Mouse (Mus musculus): ENCODE data around the gene Plekhh1. TPM values are rescaled to one million over a fixed set of nuclear protein-coding genes. Genes with fewer than 3 reads are reported as not detected.

The Plekhh1 gene
- total and polyA plus RNA-seq, 3 experiments = 0.35 to 2.3 TPM; not detected in 1

DNA sequence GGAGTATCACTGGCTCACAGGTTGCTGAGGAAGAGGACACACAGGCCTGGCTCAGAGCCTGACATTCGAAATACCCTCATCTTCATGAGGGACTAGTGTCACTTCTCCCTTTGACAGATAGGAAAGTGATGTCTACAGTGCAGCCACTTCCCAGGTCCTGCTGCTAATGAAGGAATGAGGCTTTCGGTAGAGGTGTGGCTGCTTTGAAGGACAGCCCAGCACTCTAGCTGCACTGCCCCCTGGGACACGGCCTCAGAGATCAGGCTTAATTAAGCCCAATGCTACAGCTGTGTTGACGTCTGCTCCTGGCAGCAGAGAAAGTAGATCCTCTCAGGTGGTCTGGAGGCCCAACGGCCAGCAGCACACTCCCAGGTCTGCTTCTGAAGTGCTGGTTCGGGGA, 30.6 kb downstream of the Plekhh1 start:
- no peaks in the 10 kb centered on the region for H3K79me2 ChIP-seq (ENCODE audit: control insufficient read depth, insufficient read depth, low read length, poor library complexity)
- DNase-seq (ENCODE audit: low read depth, low spot score) = no peak
- H3K4me1 ChIP-seq (ENCODE audit: control insufficient read depth in 1 of 2, insufficient read depth in 2 of 2, low read length in 2 of 2) = no peaks in the 10 kb centered on the region
- no peaks in the 10 kb centered on the region for H3K9me3 ChIP-seq (replicated peaks; ENCODE audit: insufficient read depth, low read length)
- no peak for TF ChIP-seq RCOR1 (IDR thresholded peaks at IDR 0.05; ENCODE audit: low read depth, low read length)
- TF ChIP-seq E2F4 (IDR thresholded peaks at IDR 0.05; ENCODE audit: borderline replicate concordance, low read depth, low read length) = no peak
- TF ChIP-seq ZMIZ1 (IDR thresholded peaks at IDR 0.05; ENCODE audit: low read depth, low read length) = no peak
- no peak for TF ChIP-seq SIN3A (IDR thresholded peaks at IDR 0.05; ENCODE audit: low read length)
- TF ChIP-seq GATA1 (IDR thresholded peaks at IDR 0.05; ENCODE audit: low read depth, low read length) = no peak
- TF ChIP-seq POLR2AphosphoS2 (IDR thresholded peaks at IDR 0.05; ENCODE audit: low read length) = no peak
- TF ChIP-seq USF2 (IDR thresholded peaks at IDR 0.05; ENCODE audit: borderline replicate concordance in 1 of 2, insufficient read depth in 1 of 2, low read depth in 1 of 2, low read length in 2 of 2) = no peak
- no peak for TF ChIP-seq UBTF (IDR thresholded peaks at IDR 0.05; ENCODE audit: borderline replicate concordance, insufficient read depth, low read depth, low read length)
- no peak for TF ChIP-seq JUND (IDR thresholded peaks at IDR 0.05; ENCODE audit: low read depth, low read length)
- no peak for TF ChIP-seq ETS1 (IDR thresholded peaks at IDR 0.05; ENCODE audit: low read depth, low read length)
- no peak for TF ChIP-seq MYB (IDR thresholded peaks at IDR 0.05; ENCODE audit: low read depth, low read length)
- TF ChIP-seq BHLHE40 (IDR thresholded peaks at IDR 0.05; ENCODE audit: borderline replicate concordance, low read depth, low read length) = no peak
- H3K9ac ChIP-seq (ENCODE audit: control insufficient read depth, low read depth, low read length, poor library complexity, severe bottlenecking) = no peak overlapping the region
- H3K27me3 ChIP-seq (ENCODE audit: control insufficient read depth in 1 of 2, insufficient read depth in 2 of 2, low read length in 2 of 2) = no peaks in the 10 kb centered on the region
- H3K36me3 ChIP-seq (ENCODE audit: control insufficient read depth in 1 of 2, insufficient read depth in 2 of 2, low read length in 2 of 2) = no peaks in the 10 kb centered on the region
- H3K4me3 ChIP-seq (ENCODE audit: control insufficient read depth in 1 of 2, insufficient read depth in 1 of 2, low read depth in 2 of 2, low read length in 2 of 2) = no peak overlapping the region
- no peak overlapping the region for H3K27ac ChIP-seq (ENCODE audit: control insufficient read depth, low read depth, low read length)

DNA sequence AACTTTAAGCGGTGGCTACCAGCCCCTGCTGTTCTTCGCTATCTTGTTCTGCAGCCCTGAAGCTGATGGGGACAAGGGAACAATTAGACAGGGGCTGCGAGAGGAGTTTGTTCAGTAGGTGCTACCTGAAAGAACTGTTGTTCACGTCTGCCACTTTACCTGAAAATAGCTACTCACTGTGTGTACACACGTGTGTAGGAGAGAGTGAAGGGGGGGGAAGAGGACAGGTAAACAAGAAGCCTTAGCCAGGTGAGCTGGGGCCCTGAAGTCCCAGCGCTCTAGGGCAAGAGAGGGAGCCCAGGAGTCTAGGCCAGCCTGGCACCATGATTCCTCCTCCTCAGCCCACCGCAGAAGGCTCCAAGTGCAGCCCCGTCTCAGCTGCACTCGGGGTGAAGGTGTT, 31.2 kb downstream of the Plekhh1 start:
- no peak overlapping the region for H3K4me3 ChIP-seq (ENCODE audit: control insufficient read depth in 1 of 2, insufficient read depth in 1 of 2, low read depth in 2 of 2, low read length in 2 of 2)
- no peaks in the 10 kb centered on the region for H3K9me3 ChIP-seq (replicated peaks; ENCODE audit: insufficient read depth, low read length)
- no peaks in the 10 kb centered on the region for H3K79me2 ChIP-seq (ENCODE audit: control insufficient read depth, insufficient read depth, low read length, poor library complexity)
- H3K36me3 ChIP-seq (ENCODE audit: control insufficient read depth in 1 of 2, insufficient read depth in 2 of 2, low read length in 2 of 2) = no peaks in the 10 kb centered on the region
- no peaks in the 10 kb centered on the region for H3K4me1 ChIP-seq (ENCODE audit: control insufficient read depth in 1 of 2, insufficient read depth in 2 of 2, low read length in 2 of 2)
- no peaks in the 10 kb centered on the region for H3K27me3 ChIP-seq (ENCODE audit: control insufficient read depth in 1 of 2, insufficient read depth in 2 of 2, low read length in 2 of 2)
- H3K9ac ChIP-seq (ENCODE audit: control insufficient read depth, low read depth, low read length, poor library complexity, severe bottlenecking) = no peak overlapping the region
- no peak for DNase-seq (ENCODE audit: low read depth, low spot score)
- TF ChIP-seq RCOR1 (IDR thresholded peaks at IDR 0.05; ENCODE audit: low read depth, low read length) (no peak), POLR2AphosphoS2 (IDR thresholded peaks at IDR 0.05; ENCODE audit: low read length) (no peak), CTCF (IDR thresholded peaks at IDR 0.05 in 2 of 3, conservative IDR thresholded peaks at IDR 0.05 in 1 of 3; ENCODE audit: control insufficient read depth in 1 of 3, insufficient read depth in 1 of 3, low read depth in 2 of 3, low read length in 3 of 3, poor library complexity in 1 of 3, severe bottlenecking in 1 of 3) (no peak), POLR2A (IDR thresholded peaks at IDR 0.05; ENCODE audit: control insufficient read depth in 1 of 2, insufficient read depth in 1 of 2, low read depth in 1 of 2, low read length in 2 of 2, poor library complexity in 1 of 2) (no peak), CHD1 (IDR thresholded peaks at IDR 0.05; ENCODE audit: low read depth, low read length) (no peak), MXI1 (IDR thresholded peaks at IDR 0.05; ENCODE audit: low read depth, low read length) (no peak), GABPA (IDR thresholded peaks at IDR 0.05; ENCODE audit: low read depth, low read length) (no peak), MAX (IDR thresholded peaks at IDR 0.05; ENCODE audit: low read length) (no peak), ZKSCAN1 (IDR thresholded peaks at IDR 0.05; ENCODE audit: low read depth, low read length) (no peak), RAD21 (IDR thresholded peaks at IDR 0.05; ENCODE audit: low read depth, low read length) (no peak), TBP (IDR thresholded peaks at IDR 0.05; ENCODE audit: low read depth, low read length) (no peak), SMC3 (IDR thresholded peaks at IDR 0.05; ENCODE audit: low read depth, low read length) (no peak)
- H3K27ac ChIP-seq (ENCODE audit: control insufficient read depth, low read depth, low read length) = no peak overlapping the region

Data from MEL (cell line).